24 mouse cellular contexts compared by ENCODE assay signal in genomic region chr12:24783735-24784134, GRCm38 (mm10). TPM values are rescaled to one million over a fixed set of nuclear protein-coding genes. Genes with fewer than 3 reads are reported as not detected.
DNase-seq lines count a peak whose midpoint lies in the region; ATAC-seq lines count a peak whose summit lies in the region.
"Had no signal": no experiment of that assay in that cellular context is flagged by ENCODE, and none has a peak within 500 bp of the region (broad histone marks: within the 10 kb centered on the region; RNA-seq: fewer than 3 reads in every experiment).

No protein-coding gene starts in this region.

- no peaks in the 10 kb centered on the region for H3K4me1 ChIP-seq in forebrain, embryonic 11.5 days (replicated peaks; ENCODE audit: control insufficient read depth, insufficient read depth, low read length)
- no peaks in the 10 kb centered on the region for H3K4me1 ChIP-seq in forebrain, embryonic 16.5 days (replicated peaks; ENCODE audit: control insufficient read depth, insufficient read depth, low read length)
- H3K4me1 ChIP-seq: liver, embryonic 13.5 days had no signal

- H3K4me3 ChIP-seq in forebrain, embryonic 11.5 days (ENCODE audit: low read depth, low read length): no peak overlapping the region
- no peak overlapping the region for H3K4me3 ChIP-seq in forebrain, embryonic 16.5 days (replicated peaks; ENCODE audit: low read length)
- H3K4me3 ChIP-seq: forebrain, embryonic 12.5 days; hindbrain, embryonic 13.5 days; limb, embryonic 13.5 days; liver, embryonic 13.5 days; neural tube, embryonic 15.5 days had no signal

- no peaks in the 10 kb centered on the region for H3K9me3 ChIP-seq in forebrain, embryonic 11.5 days (ENCODE audit: control insufficient read depth, low read length)
- no peaks in the 10 kb centered on the region for H3K9me3 ChIP-seq in forebrain, embryonic 16.5 days (ENCODE audit: control insufficient read depth, low read length)
- H3K9me3 ChIP-seq: forebrain, embryonic 12.5 days; hindbrain, embryonic 13.5 days; limb, embryonic 13.5 days; liver, embryonic 13.5 days; neural tube, embryonic 15.5 days had no signal

- no peak overlapping the region for H3K27ac ChIP-seq in forebrain, embryonic 11.5 days (ENCODE audit: low read depth, low read length)
- H3K27ac ChIP-seq in forebrain, embryonic 16.5 days (ENCODE audit: low read length): no peak overlapping the region
- H3K27ac ChIP-seq: forebrain, embryonic 12.5 days; hindbrain, embryonic 13.5 days; limb, embryonic 13.5 days; liver, embryonic 13.5 days; neural tube, embryonic 15.5 days had no signal

- peak; percentile 40 for DNase-seq in forebrain, embryonic 11.5 days (ENCODE audit: low spot score)
- peak; percentile 11 for DNase-seq in urinary bladder, postnatal 14 days (ENCODE audit: low spot score)
- no peak for DNase-seq in urinary bladder, adult 18-20 months (ENCODE audit: low spot score in 2 of 2)
- peak; percentile 21 for DNase-seq in forelimb bud, embryonic 11.5 days (ENCODE audit: low read depth, low spot score)
- DNase-seq in gastrocnemius, adult 18-20 months (ENCODE audit: low spot score): no peak
- no peak for DNase-seq in gastrocnemius, postnatal 14 days
- DNase-seq: adrenal gland, postnatal 14 days; cerebellum, adult 11 months; cerebellum, postnatal 14 days; gastrocnemius, postnatal 25 days; layer of hippocampus, adult 9-11 months; liver, embryonic 13.5 days; lung, embryonic 14.5 days; lung, postnatal 36 days; spleen, adult 18-20 months had no signal

- H3K4me2 ChIP-seq in forebrain, embryonic 11.5 days (ENCODE audit: low read depth, low read length, severe bottlenecking): no peak overlapping the region
- H3K4me2 ChIP-seq in forebrain, embryonic 16.5 days (ENCODE audit: low read length): no peak overlapping the region
- H3K4me2 ChIP-seq: forebrain, embryonic 12.5 days; heart, embryonic 11.5 days; hindbrain, embryonic 13.5 days; limb, embryonic 13.5 days; liver, embryonic 13.5 days; lung, embryonic 14.5 days; neural tube, embryonic 15.5 days had no signal

- H3K9ac ChIP-seq in forebrain, embryonic 11.5 days (ENCODE audit: low read length): no peak overlapping the region
- H3K9ac ChIP-seq in forebrain, embryonic 16.5 days (replicated peaks; ENCODE audit: low read depth, low read length): no peak overlapping the region
- H3K9ac ChIP-seq: forebrain, embryonic 12.5 days; hindbrain, embryonic 13.5 days; limb, embryonic 13.5 days; liver, embryonic 13.5 days; lung, embryonic 14.5 days; neural tube, embryonic 15.5 days had no signal

- H3K36me3 ChIP-seq in forebrain, embryonic 11.5 days (ENCODE audit: control insufficient read depth, insufficient read depth, low read length): no peaks in the 10 kb centered on the region
- H3K36me3 ChIP-seq in forebrain, embryonic 16.5 days (ENCODE audit: control insufficient read depth, insufficient read depth): no peaks in the 10 kb centered on the region
- H3K36me3 ChIP-seq: forebrain, embryonic 12.5 days; hindbrain, embryonic 13.5 days; limb, embryonic 13.5 days; liver, embryonic 13.5 days; neural tube, embryonic 15.5 days had no signal

- no peak for ATAC-seq in forebrain, embryonic 11.5 days (replicated peaks; ENCODE audit: low FRiP score)
- ATAC-seq in forebrain, embryonic 16.5 days: no peak
- no peak for ATAC-seq in inflammation-experienced regulatory T-cells, adult 6 months
- ATAC-seq: activated CD4-positive, CD25-positive, alpha-beta regulatory T cell, adult 4 months; midbrain, embryonic 16.5 days had no signal

- intact Hi-C loops in gastrocnemius, postnatal 14 days (cut with DNase I; ENCODE audit: low total_unique reads): no loop called here

- H3K27me3 ChIP-seq in forebrain, embryonic 11.5 days (ENCODE audit: control insufficient read depth, insufficient read depth, low read length): no peaks in the 10 kb centered on the region
- no peaks in the 10 kb centered on the region for H3K27me3 ChIP-seq in forebrain, embryonic 16.5 days (replicated peaks; ENCODE audit: control insufficient read depth, insufficient read depth, low read length)
- H3K27me3 ChIP-seq: hindbrain, embryonic 13.5 days; limb, embryonic 13.5 days; neural tube, embryonic 15.5 days had no signal

- 74% methylated on average over 4 of the region's 4 CpGs for WGBS in forebrain, embryonic 11.5 days
- WGBS in forebrain, embryonic 16.5 days: 79% methylated on average over 4 of the region's 4 CpGs

RNA-seq across cellular contexts. Expression of gene Mboat2, which starts 46.9 kb away (rescaled TPM):
- polyA plus RNA-seq in forebrain, embryonic 11.5 days (2014; fragmentation: Nextera tagmentation; extraction: Ambion mirVana): 55.7 and 59.3 TPM in 2 replicates
- polyA plus RNA-seq in forebrain, embryonic 16.5 days (2015; fragmentation: Nextera tagmentation; extraction: Ambion mirVana): 70.8 and 78.2 TPM in 2 replicates
- polyA plus RNA-seq in inflammation-experienced regulatory T-cells, adult 6 months (2017; shearing (Covaris generic)): not detected
- total RNA-seq in gastrocnemius, adult 18-20 months (2021): 1 to 10 TPM in 1 of 2 experiments, under 1 TPM in 1; 0.50 to 1.9 TPM
- 1 to 10 TPM; 7.2 to 7.7 TPM for total RNA-seq in gastrocnemius, postnatal 14 days (2021)

Comparison
In these comparisons a context has a peak if more than half of its experiments do, and no peak if none do; other contexts are left out.
1. DNase-seq: peak in forebrain, embryonic 11.5 days (single experiment), urinary bladder, postnatal 14 days (single experiment) and forelimb bud, embryonic 11.5 days (single experiment); none in urinary bladder, adult 18-20 months (0 of 2), gastrocnemius, adult 18-20 months (single experiment) and gastrocnemius, postnatal 14 days (single experiment).
2. RNA of gene Mboat2, which starts 46.9 kb away (polyA plus RNA-seq): 70.8 to 78.2 TPM in forebrain, embryonic 16.5 days and 55.7 to 59.3 TPM in forebrain, embryonic 11.5 days; not detected in inflammation-experienced regulatory T-cells, adult 6 months; every median in the first group is over 10 times any median in the second.